Mouse (Mus musculus) cortical plate, adult 2 months (tissue): Measurements from ENCODE around the gene Sytl3.
"Not testable (repeated sequence)": the region's sequence is repeated elsewhere in the genome, so short reads cannot be mapped to it uniquely, and the experiment has no call there.

ENCODE experiments used
- CTCF ChIP-seq: fragments of 200-500 bp; IDR thresholded peaks from 2 replicates; pipeline ENCODE4 v1.5.1; 2011; ENCODE audit warnings: mild to moderate bottlenecking, control low read depth, low read length; ENCODE audit not compliant: insufficient read depth; ENCODE audit errors: extremely low read depth
- POLR2A ChIP-seq: fragments of 200-500 bp; IDR thresholded peaks from 2 replicates; pipeline ENCODE4 v1.6.1; 2011; ENCODE audit warnings: mild to moderate bottlenecking, low read length, control low read depth; ENCODE audit not compliant: insufficient read depth; ENCODE audit errors: extremely low read depth

DNA sequence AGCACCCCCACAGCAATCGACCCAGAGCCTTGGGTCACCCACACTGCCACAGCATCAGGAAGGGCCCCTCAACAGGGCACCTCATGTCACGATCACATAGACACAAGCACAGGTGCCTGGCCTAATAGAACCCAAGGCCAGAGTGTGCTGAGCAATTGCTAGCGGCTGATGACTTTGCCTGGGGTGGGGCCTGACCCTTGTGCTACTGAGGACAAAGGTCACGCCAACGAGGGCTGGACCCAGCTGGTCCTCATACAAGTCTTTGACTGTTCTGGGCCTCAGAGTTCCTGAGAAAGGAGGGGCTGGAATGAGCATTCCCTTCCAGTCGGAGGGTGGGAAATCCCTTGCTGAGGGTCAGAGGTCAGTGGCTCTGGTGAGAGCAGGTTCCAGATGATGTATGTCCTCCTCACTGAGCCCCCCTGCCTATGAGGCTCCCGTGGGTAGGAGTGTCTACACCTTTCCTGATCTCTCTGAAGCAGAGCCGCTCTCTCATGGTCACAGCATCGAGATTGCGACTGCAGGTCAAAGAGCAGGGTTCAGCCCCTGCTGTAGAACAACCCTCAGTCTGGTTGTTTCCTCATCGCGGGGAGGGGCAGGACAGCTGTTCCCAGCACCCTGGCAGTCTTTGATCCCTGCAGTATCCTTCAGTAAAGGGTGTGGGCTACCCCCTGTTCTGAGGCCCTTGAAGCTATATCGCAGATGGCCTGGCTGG lies 41.0 kb upstream of the Sytl3 start:
- TF ChIP-seq CTCF, POLR2A: not testable (repeated sequence)
